Mouse (Mus musculus) liver (tissue): ENCODE results near the gene Tmem215.
A peak's percentile ranks its signal among the peaks of the same experiment; 100 is the strongest.

Source experiments
- DNase-seq: peaks from one replicate; pipeline ENCODE4 v3.0.0-alpha.2; 2020; ENCODE audit warnings: mixed read lengths

Tmem215 gene

DNA sequence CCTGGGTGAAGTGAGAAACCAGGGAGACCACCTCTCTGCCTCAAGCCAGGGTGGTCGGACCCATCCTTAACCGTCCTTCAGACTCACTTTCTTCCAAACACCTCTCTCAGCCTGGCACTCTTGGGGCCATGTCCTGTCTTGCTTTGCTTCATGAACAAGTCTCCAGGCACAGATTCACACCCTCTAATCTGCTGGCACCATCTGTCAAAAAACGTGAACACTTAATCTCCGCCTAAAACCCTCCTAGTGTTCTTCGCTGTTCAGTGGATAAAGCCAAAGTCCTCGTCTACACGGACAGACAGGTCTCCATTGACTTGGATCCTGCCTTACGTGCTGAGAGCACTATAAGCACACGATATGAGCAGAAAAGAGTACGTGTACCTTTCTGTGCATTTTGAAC, at the start of gene Tmem215:
Tmem215 (plus strand) TSS at position 301 of the 400 bp plus-strand sequence.
- DNase-seq: no peak

DNA sequence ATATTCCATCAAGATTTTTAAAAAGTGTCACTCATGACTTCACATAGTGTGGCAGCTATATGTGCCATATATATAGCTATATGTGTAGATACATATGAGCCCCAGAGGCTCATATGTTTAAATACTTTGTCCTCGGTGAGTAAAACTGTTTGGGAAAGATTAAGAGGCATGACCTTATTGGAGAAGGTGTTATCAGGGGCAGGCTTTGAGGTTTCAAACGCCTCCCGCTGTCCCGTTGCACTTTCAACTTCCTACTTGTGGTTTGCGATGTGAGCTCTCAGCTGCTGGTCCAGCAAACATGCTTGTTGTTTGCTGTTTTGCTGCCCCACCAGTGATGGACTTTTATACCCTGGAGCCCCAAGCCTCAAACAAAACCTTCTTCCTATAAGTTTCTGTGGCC, 40.1 kb upstream of the Tmem215 start:
- DNase-seq: peak; percentile 14

DNA sequence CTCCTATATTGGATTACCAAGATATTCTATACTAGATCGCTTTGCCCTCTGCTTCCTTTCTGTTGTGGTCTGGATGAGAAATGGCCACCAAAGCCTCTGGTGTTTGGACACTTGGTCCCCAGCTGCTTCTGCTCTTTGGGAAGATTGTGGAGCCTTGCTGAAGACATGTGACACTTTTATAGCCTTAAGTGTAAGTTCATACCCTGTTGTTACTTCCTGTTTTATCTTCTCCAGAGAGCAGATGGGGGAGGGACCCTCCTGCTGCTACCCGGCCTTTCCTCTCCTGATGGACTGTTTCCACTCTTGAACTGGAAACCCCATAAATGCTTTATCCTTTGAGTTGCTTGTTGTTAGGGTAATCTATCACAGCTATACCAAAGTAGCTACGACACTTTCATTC, 38.6 kb upstream of the Tmem215 start:
- no peak for DNase-seq

DNA sequence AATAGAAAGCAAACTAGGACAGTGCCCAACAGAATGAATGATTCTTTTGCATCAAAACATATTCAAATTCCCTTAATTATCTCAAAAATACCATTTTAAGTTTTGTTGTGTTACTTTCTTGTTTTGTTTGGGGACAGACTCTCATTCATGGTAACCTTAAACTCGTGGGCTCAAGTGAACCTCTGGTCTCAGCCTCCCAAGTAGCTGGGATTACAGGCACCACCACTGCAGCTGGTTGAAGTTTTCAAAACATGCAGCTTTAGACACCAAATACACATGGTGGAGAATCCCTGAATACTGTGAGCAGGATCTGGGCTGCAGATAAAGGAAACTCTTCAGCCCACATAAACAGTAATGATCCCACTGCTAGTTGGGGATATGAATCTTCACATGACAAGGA, 37.6 kb upstream of the Tmem215 start:
- DNase-seq: no peak

DNA sequence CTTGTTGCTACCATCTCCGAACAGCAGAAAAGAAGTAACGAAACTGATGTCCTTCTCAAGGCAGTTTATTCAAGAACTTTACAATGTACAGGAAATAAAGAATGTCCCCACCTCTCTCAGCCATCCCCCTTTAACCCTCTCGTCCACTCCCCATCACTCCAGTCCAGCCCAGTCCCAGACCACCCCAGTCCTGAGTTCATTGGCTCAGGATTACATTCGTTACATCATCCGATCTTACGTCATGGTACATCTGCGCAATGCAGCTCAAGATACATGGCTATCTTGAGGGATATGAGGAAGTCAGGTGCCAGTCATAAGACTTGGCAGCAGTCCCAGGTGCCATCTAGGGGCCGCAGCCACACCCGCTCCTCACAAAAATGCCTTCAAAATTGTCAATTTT, 28.4 kb upstream of the Tmem215 start:
- DNase-seq: no peak

DNA sequence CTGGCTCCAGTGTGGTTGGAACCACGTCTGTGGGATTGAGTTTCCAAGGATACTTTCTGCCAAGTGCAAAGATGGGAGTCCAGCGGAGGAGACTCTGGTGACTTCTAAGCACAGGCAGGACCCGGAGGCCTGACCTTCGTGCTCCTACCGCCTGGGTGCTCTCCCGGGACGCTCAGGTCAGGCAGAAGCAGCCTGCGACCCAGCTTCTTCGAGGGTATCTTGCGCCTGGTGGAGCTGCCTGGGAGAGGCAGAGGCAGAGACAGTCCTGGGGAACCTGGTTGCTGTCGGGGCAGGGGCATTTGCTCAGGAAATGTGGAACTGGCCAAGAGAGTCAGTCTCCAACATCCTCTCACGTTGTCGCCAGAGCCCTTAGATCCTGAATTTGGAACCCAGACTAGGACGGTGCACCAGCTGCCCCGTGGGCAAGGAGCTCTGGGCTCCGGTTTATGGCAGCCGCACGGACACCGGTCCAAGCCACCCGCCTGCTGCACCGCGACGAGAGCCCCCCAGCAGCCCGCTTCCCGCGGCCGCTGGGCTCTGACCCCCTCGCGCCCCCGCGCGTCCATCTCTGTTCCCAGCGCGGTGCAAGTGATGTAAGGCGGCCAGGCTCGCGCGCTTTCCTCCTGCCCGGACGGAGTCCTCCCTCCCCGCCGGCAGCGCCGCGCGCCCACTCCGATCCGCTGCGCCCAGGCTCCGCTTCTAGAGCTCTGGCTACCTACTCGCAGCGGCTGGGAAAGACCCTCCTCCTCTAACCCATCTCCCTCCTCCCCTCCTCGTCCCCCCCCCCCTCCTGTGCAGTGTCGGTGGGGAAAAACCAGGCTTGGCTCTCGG, 935 bp downstream of the Tmem215 start:
- peak; percentile 48 for DNase-seq

DNA sequence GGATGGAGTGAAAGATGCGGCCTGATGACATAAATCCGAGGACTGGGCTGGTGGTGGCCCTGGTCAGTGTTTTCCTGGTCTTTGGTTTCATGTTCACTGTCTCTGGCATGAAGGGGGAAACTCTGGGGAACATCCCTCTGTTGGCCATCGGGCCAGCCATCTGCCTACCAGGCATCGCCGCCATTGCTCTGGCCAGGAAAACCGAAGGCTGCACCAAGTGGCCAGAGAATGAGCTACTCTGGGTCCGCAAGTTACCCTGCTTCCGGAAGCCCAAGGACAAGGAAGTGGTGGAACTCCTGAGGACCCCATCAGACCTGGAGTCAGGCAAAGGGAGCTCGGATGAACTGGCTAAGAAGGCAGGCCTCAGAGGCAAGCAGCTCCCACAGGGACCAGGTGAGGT, 1.9 kb downstream of the Tmem215 start:
- no peak for DNase-seq

DNA sequence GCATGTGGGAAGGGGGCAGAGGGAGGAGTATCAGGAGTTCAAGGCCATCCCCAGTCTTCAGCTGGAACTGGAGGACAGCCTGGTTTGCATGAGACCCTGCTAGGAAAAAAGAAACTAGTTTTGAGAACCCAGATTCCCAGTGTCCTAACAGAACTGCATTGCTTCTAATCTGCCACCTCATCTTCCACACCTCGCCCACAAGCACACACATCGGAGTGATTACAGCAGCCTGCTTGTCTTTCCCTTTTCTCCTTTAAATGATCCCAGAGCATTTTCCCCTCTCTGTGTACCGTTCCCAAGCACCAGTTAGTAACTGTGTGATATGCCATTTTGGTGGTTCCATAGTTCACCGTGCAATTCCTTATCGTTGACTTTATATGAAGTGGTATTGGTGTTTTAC, 6.0 kb downstream of the Tmem215 start:
- no peak for DNase-seq

DNA sequence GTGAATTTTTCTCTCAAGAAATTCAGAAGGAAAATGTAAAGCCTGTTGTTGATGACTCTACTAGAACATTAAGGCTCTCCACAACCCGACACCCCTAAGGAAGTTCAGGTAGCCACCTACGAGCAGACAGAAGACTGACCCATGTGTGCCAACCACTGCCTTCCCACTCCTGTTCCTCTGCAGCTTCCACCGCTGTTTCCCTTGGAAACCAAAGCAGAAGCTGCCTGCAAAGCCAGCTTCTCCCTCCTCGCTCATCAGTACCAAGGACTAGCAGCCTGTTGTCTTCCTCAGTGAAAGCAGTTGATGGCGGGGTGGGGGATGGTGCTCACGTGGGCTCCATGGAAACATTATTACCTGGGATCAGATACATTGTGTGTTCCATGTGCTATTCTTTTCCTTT, 14.6 kb downstream of the Tmem215 start:
- no peak for DNase-seq

DNA sequence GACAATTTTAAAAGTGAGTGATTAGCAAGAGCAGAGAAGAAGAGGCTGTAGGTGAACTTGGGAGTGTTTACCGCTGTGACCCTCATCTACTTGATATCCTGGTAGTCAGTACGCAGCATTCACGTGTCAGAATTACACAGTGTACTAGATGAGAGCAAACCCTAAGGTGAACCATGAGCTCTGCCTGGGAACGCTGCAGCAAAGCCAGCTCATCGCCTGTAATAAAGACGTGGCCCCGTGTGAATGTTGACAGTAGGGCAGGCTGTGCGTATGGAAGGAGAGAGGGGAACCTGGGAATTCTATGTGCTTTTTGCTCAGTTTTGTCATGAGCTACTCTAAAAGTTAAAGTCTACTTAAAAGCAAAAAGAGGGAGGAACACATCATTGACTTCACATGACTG, 19.8 kb downstream of the Tmem215 start:
- no peak for DNase-seq

DNA sequence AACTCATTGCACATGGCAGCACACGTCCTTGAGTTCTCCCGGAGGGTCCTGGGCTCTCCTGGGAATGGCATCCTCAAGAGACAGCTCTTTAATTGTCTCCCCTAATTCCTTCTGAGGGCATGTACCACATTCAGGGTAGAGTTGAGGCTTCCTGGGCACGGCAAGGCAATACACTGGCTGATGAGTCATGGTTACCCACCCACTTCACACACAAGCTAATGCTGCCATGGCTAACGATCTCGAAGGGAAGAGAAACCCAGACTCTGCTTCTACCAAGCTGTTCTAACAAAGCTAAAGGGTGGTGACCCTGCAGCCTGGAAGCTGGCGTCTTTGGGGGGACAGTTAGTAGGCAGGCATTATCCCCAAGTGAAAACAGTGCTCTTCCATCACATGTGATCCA, 24.4 kb downstream of the Tmem215 start:
- no peak for DNase-seq

DNA sequence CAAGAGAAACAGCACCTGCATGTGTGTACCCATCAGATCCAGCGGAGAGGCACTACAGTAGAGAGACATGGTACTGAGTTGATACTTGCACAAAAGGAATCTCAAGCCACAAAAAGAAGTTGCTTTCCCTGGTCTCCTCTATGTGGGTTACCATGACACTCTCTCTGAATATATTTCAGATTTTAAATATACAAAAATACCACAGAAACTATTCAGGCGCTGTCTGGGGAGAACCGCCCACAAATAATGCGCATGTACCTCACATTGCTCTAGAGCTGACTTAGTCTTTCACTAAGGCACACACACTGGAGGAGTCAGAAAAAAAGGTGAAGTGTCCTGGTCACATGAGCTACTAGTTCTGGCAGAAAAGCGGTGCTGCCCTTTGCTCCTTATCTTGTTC, 24.8 kb downstream of the Tmem215 start:
- no peak for DNase-seq

DNA sequence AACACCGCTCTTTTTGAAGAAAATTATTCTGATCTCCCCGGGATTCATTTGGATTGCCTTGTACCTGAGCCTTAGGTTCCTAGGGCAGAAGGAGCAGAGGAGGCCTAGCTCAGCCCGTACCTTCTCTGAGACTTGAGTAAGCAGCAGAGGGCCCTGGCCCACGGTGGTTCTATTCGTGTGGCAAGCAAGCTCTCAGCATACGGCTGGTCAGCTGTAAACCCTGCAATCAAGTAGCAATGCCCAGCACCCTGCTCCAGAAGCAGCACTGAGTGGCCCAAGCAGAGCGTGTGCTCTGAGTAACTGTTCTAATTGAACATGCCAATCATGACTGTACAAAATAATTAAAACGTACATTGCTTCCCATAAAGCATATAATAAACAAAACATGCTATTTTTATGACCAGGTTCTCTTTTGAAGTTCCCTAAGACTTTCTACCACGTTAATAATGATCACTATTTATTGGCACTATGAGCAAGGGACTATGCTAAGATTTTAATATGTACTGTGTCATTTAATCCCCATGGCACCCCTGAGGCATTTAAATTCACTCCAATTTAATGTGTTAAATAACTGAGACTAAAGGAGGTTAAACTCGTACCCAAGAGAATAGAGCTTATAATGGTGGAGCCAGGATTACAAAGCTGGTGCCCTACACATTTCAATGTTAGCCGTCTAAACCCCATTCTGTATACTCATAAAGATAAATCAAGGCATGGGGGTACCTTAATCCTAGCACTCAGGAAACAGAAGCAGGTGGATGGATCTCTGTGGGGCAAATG, 28.0 kb downstream of the Tmem215 start:
- DNase-seq: no peak

DNA sequence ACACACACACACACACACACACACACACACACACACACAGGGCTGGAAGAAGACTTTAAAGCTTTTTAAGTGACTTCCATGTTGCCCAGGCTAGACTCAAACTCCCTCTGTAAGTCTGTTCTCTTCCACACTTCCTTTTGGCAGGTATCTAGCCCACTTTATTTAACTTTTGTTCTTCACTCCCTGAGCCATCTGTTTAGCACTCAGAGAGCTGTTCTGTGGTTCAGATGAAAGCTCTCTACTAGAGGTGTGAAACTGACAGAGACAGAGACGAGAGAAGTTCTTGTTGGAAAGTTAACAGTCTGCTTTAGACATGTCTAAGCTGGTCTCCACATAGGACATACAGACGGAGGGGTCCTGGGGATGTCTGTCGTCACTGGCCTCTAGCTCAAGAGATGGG, 30.5 kb downstream of the Tmem215 start:
- no peak for DNase-seq

DNA sequence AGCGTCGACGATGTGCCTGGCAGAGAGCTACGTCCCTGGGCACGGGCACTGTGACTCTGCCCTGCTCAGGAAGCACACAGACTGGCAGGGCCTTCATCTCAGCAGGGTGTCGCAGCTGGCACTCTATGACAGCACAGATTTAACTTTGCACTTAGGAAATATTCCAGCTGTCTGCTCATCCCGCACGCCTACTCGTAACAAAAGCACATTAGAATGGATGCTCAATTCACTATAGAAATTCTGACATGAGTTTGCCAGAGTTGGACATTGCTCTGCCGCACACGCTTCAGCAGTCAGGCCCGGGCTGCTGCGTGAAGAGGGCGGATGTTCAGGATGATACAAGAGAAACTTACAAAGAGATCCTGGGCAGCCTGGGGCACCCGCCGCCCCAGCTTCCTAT, 37.6 kb downstream of the Tmem215 start:
- no peak for DNase-seq

DNA sequence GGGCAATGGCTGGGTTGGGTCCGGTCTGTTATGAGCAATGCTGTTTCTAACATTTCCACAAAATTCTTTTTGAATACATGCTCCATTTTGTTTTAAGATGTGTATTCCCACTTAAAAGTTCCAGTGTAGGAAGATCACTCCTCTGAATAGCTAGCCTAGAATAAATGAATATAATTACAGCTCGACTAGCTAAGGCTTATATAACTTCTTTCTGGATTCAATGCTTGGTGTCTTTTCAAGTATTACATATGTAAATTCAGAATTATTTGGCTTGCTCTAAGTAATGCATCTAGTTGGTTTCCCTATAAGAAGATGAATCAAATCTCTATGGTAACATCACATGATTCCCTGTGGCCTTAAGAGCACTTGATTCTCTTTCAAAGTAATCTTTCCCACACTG, 41.3 kb downstream of the Tmem215 start:
- DNase-seq: no peak

DNA sequence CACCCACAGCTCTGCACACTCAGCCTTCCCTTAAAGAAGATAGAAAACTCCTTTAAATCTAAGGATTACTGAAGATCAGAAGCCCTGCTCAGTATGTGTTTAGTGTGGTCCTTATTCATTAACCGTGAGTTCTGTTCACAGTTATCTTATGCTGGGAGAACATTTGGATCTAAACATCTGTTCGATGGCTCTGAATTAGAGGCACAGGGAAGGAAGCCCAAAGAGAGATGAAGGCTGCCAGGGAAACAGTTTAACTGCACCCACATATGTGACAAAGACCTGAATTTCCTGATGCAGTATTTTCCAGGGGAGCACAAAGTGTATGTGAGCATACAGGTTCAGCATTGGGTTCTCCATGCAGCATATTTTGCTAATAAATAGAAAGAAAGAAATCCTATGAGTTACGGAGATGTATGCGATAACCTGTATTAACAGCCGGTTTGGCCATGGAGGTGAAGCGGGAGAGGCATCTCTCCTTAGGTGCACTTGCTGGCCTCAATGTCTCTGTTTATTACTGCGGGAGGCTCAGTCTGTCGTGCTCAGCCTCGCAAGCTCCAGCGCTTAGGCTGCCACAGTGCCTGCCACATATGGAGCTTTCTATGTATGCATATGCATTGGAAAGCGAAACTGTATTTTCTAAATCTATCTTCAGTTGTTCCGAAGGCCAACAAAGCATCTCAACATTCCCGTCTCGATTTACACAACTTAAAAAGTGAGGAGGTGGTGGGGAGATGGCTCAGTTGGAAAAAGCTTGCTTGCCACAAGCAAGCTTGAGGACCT, 46.8 kb downstream of the Tmem215 start:
- DNase-seq: no peak
